Mouse (Mus musculus): ENCODE results near the gene Fgf4.
A peak's percentile ranks its signal among the peaks of the same experiment; 100 is the strongest.

Gene Fgf4

GRCm38 (mm10) chr7:144847067-144847466 is at the start of gene Fgf4:
Gene Fgf4, plus strand, starts transcription at chr7:144847367.
- no peak for DNase-seq (ENCODE audit: low read depth, low spot score)

- DNase-seq (ENCODE audit: low read depth, low spot score): peak; percentile 57
Measured at GRCm38 (mm10) chr7:144798471-144798870, 48.7 kb upstream of the Fgf4 start.

- peak; percentile 63 for DNase-seq (ENCODE audit: low read depth, low spot score)
Measured at GRCm38 (mm10) chr7:144807036-144807435, 40.1 kb upstream of the Fgf4 start.

- DNase-seq (ENCODE audit: low read depth, low spot score): no peak
Measured at GRCm38 (mm10) chr7:144807976-144808577, 39.1 kb upstream of the Fgf4 start.

GRCm38 (mm10) chr7:144811521-144811920 is 35.6 kb upstream of the Fgf4 start:
- no peak for DNase-seq (ENCODE audit: low read depth, low spot score)

GRCm38 (mm10) chr7:144821901-144822300 is 25.3 kb upstream of the Fgf4 start:
- peak; percentile 53 for DNase-seq (ENCODE audit: low read depth, low spot score)

- DNase-seq (ENCODE audit: low read depth, low spot score): no peak
Measured at GRCm38 (mm10) chr7:144823988-144824387, 23.2 kb upstream of the Fgf4 start.

GRCm38 (mm10) chr7:144828369-144828768 is 18.8 kb upstream of the Fgf4 start:
- DNase-seq (ENCODE audit: low read depth, low spot score): no peak

- DNase-seq (ENCODE audit: low read depth, low spot score): peak; percentile 73
Measured at GRCm38 (mm10) chr7:144837891-144838488, 9.2 kb upstream of the Fgf4 start, which contains the start of gene Fgf3. Gene Fgf3, plus strand, starts transcription at chr7:144838083.

GRCm38 (mm10) chr7:144838522-144839503 is 8.4 kb upstream of the Fgf4 start:
- DNase-seq (ENCODE audit: low read depth, low spot score): peak; percentile 74

GRCm38 (mm10) chr7:144846158-144846557 is 1.0 kb upstream of the Fgf4 start:
- DNase-seq (ENCODE audit: low read depth, low spot score): peak; percentile 79

- DNase-seq (ENCODE audit: low read depth, low spot score): peak; percentile 76
Measured at GRCm38 (mm10) chr7:144851321-144851720, 4.2 kb downstream of the Fgf4 start.

GRCm38 (mm10) chr7:144854966-144855365 is 7.8 kb downstream of the Fgf4 start:
- DNase-seq (ENCODE audit: low read depth, low spot score): no peak

- DNase-seq (ENCODE audit: low read depth, low spot score): peak; percentile 95
Measured at GRCm38 (mm10) chr7:144857158-144857557, 10.0 kb downstream of the Fgf4 start.

- DNase-seq (ENCODE audit: low read depth, low spot score): peak; percentile 97
Measured at GRCm38 (mm10) chr7:144857826-144858342, 10.7 kb downstream of the Fgf4 start.

- DNase-seq (ENCODE audit: low read depth, low spot score): peak; percentile 64
Measured at GRCm38 (mm10) chr7:144858702-144859101, 11.5 kb downstream of the Fgf4 start.

- DNase-seq (ENCODE audit: low read depth, low spot score): peak; percentile 94
Measured at GRCm38 (mm10) chr7:144861056-144861768, 14.0 kb downstream of the Fgf4 start.

GRCm38 (mm10) chr7:144861769-144862070 is 14.6 kb downstream of the Fgf4 start:
- peak; percentile 35 for DNase-seq (ENCODE audit: low read depth, low spot score)

- no peak for DNase-seq (ENCODE audit: low read depth, low spot score)
Measured at GRCm38 (mm10) chr7:144862126-144862525, 15.0 kb downstream of the Fgf4 start.

- DNase-seq (ENCODE audit: low read depth, low spot score): no peak
Measured at GRCm38 (mm10) chr7:144862712-144863111, 15.5 kb downstream of the Fgf4 start.

- DNase-seq (ENCODE audit: low read depth, low spot score): no peak
Measured at GRCm38 (mm10) chr7:144863196-144863595, 16.0 kb downstream of the Fgf4 start.

Measured in R1 (cell line).